In genomic region chr4:139871699-139872098, GRCm38 (mm10) we compare ENCODE assay signal across 16 mouse cellular contexts. TPM values are rescaled to one million over a fixed set of nuclear protein-coding genes. Genes with fewer than 3 reads are reported as not detected.
DNase-seq lines count a peak whose midpoint lies in the region; ATAC-seq lines count a peak whose summit lies in the region.
"Had no signal": no experiment of that assay in that cellular context is flagged by ENCODE, and none has a peak within 500 bp of the region (broad histone marks: within the 10 kb centered on the region; RNA-seq: fewer than 3 reads in every experiment).

No protein-coding gene starts in this region.

- H3K27me3 ChIP-seq in hindbrain, embryonic 12.5 days: peaks cover 10% of the 10 kb centered on the region
- H3K27me3 ChIP-seq in hindbrain, embryonic 14.5 days (ENCODE audit: control insufficient read depth, insufficient read depth, low read length): no peaks in the 10 kb centered on the region
- no peaks in the 10 kb centered on the region for H3K27me3 ChIP-seq in midbrain, embryonic 11.5 days (ENCODE audit: control insufficient read depth, insufficient read depth, low read length)
- no peaks in the 10 kb centered on the region; the same call in 1 of the 2 replicates for H3K27me3 ChIP-seq in midbrain, embryonic 16.5 days (ENCODE audit: control insufficient read depth, insufficient read depth, low read depth, low read length)
- H3K27me3 ChIP-seq in neural tube, embryonic 13.5 days: no peaks in the 10 kb centered on the region
- H3K27me3 ChIP-seq: liver, embryonic 13.5 days had no signal

- H3K27ac ChIP-seq in hindbrain, embryonic 12.5 days: no peak overlapping the region
- no peak overlapping the region for H3K27ac ChIP-seq in hindbrain, embryonic 14.5 days
- no peak overlapping the region for H3K27ac ChIP-seq in midbrain, embryonic 11.5 days (ENCODE audit: low read depth, low read length)
- no peak overlapping the region for H3K27ac ChIP-seq in midbrain, embryonic 16.5 days (ENCODE audit: low read length)
- H3K27ac ChIP-seq in neural tube, embryonic 13.5 days (replicated peaks): no peak overlapping the region
- H3K27ac ChIP-seq: liver, embryonic 13.5 days had no signal

- no peak overlapping the region for H3K4me3 ChIP-seq in hindbrain, embryonic 12.5 days
- H3K4me3 ChIP-seq in hindbrain, embryonic 14.5 days (replicated peaks; ENCODE audit: low read length): no peak overlapping the region
- no peak overlapping the region for H3K4me3 ChIP-seq in midbrain, embryonic 11.5 days (ENCODE audit: low read depth, low read length)
- no peak overlapping the region for H3K4me3 ChIP-seq in midbrain, embryonic 16.5 days (ENCODE audit: low read depth, low read length)
- no peak overlapping the region for H3K4me3 ChIP-seq in neural tube, embryonic 13.5 days
- H3K4me3 ChIP-seq: liver, embryonic 13.5 days had no signal

- no peak overlapping the region for H3K4me2 ChIP-seq in hindbrain, embryonic 12.5 days (replicated peaks)
- no peak overlapping the region for H3K4me2 ChIP-seq in hindbrain, embryonic 14.5 days (replicated peaks)
- H3K4me2 ChIP-seq in midbrain, embryonic 11.5 days: no peak overlapping the region
- H3K4me2 ChIP-seq in midbrain, embryonic 16.5 days (ENCODE audit: low read length): no peak overlapping the region
- no peak overlapping the region for H3K4me2 ChIP-seq in neural tube, embryonic 13.5 days
- H3K4me2 ChIP-seq: liver, embryonic 13.5 days had no signal

- H3K9me3 ChIP-seq in hindbrain, embryonic 12.5 days (replicated peaks): 0 out of 2 replicates have a peak, but pooled peaks cover 3% of the 10 kb centered on the region
- H3K9me3 ChIP-seq in hindbrain, embryonic 14.5 days (ENCODE audit: control insufficient read depth, low read length): no peaks in the 10 kb centered on the region
- no peaks in the 10 kb centered on the region for H3K9me3 ChIP-seq in midbrain, embryonic 11.5 days (ENCODE audit: control insufficient read depth, low read length)
- H3K9me3 ChIP-seq in midbrain, embryonic 16.5 days (replicated peaks; ENCODE audit: control insufficient read depth, low read length, poor library complexity, severe bottlenecking): no peaks in the 10 kb centered on the region
- H3K9me3 ChIP-seq in neural tube, embryonic 13.5 days: no peaks in the 10 kb centered on the region; the same call in 1 of the 2 replicates
- H3K9me3 ChIP-seq: liver, embryonic 13.5 days had no signal

- H3K9ac ChIP-seq in hindbrain, embryonic 12.5 days: no peak overlapping the region
- no peak overlapping the region for H3K9ac ChIP-seq in hindbrain, embryonic 14.5 days
- no peak overlapping the region for H3K9ac ChIP-seq in midbrain, embryonic 11.5 days (ENCODE audit: low read length)
- no peak overlapping the region for H3K9ac ChIP-seq in midbrain, embryonic 16.5 days (ENCODE audit: low read depth, low read length)
- no peak overlapping the region for H3K9ac ChIP-seq in neural tube, embryonic 13.5 days
- H3K9ac ChIP-seq: liver, embryonic 13.5 days had no signal

- H3K4me1 ChIP-seq in hindbrain, embryonic 12.5 days: no peaks in the 10 kb centered on the region
- no peaks in the 10 kb centered on the region for H3K4me1 ChIP-seq in hindbrain, embryonic 14.5 days (replicated peaks; ENCODE audit: control insufficient read depth, insufficient read depth, low read length)
- H3K4me1 ChIP-seq in midbrain, embryonic 11.5 days (ENCODE audit: control insufficient read depth, insufficient read depth, low read length): peaks cover 2% of the 10 kb centered on the region; the same call in 1 of the 2 replicates
- no peaks in the 10 kb centered on the region for H3K4me1 ChIP-seq in midbrain, embryonic 16.5 days (ENCODE audit: control insufficient read depth, insufficient read depth, low read length)
- H3K4me1 ChIP-seq in neural tube, embryonic 13.5 days (replicated peaks): no peaks in the 10 kb centered on the region
- H3K4me1 ChIP-seq: liver, embryonic 13.5 days had no signal

- no peaks in the 10 kb centered on the region for H3K36me3 ChIP-seq in hindbrain, embryonic 12.5 days
- H3K36me3 ChIP-seq in hindbrain, embryonic 14.5 days (replicated peaks; ENCODE audit: control insufficient read depth, insufficient read depth): no peaks in the 10 kb centered on the region
- no peaks in the 10 kb centered on the region for H3K36me3 ChIP-seq in midbrain, embryonic 11.5 days (ENCODE audit: control insufficient read depth, insufficient read depth, low read length)
- no peaks in the 10 kb centered on the region for H3K36me3 ChIP-seq in midbrain, embryonic 16.5 days (ENCODE audit: control insufficient read depth, insufficient read depth, low read length)
- H3K36me3 ChIP-seq in neural tube, embryonic 13.5 days: no peaks in the 10 kb centered on the region
- H3K36me3 ChIP-seq: liver, embryonic 13.5 days had no signal

- ATAC-seq in hindbrain, embryonic 12.5 days (ENCODE audit: low FRiP score): peak; percentile 56
- no peak for ATAC-seq in hindbrain, embryonic 14.5 days (ENCODE audit: low FRiP score)
- ATAC-seq in midbrain, embryonic 11.5 days (ENCODE audit: low FRiP score): 0 out of 2 replicates have a peak, but pooled peaks have one; percentile 64
- ATAC-seq in midbrain, embryonic 16.5 days: no peak
- ATAC-seq in neural tube, embryonic 13.5 days (ENCODE audit: low read depth): peak; percentile 44; the same call in 1 of the 2 replicates

- intact Hi-C loops in gastrocnemius, postnatal 14 days (cut with DNase I; ENCODE audit: low total_unique reads): loop anchor here (10.0 kb wide), 1 partner anchor 283 kb away; no protein-coding TSS in a partner anchor

- WGBS in hindbrain, embryonic 12.5 days: 28% methylated on average over 11 of the region's 12 CpGs
- WGBS in hindbrain, embryonic 14.5 days: 26% methylated on average over 12 of the region's 12 CpGs
- 23% methylated on average over 12 of the region's 12 CpGs for WGBS in midbrain, embryonic 11.5 days
- 22% methylated on average over 12 of the region's 12 CpGs for WGBS in midbrain, embryonic 16.5 days
- WGBS in neural tube, embryonic 13.5 days: 20% methylated on average over 12 of the region's 12 CpGs

- no peak for DNase-seq in hindbrain, embryonic 14.5 days (ENCODE audit: low spot score)
- no peak for DNase-seq in midbrain, embryonic 11.5 days (ENCODE audit: low spot score, missing footprints)
- peak; percentile 39 for DNase-seq in embryo, embryonic 11 days
- DNase-seq in gastrocnemius, postnatal 14 days: no peak
- DNase-seq: adrenal gland, postnatal 25 days; cerebellum, adult 11 months; liver, embryonic 13.5 days; thymus, postnatal 25 days had no signal

RNA-seq across cellular contexts. Expression of gene Pax7, which starts 38.4 kb away (rescaled TPM):
- polyA plus RNA-seq in hindbrain, embryonic 12.5 days (2016; fragmentation: Nextera tagmentation; extraction: Ambion mirVana): 1.1 and 1.6 TPM in 2 replicates
- 0.24 and 0.61 TPM in 2 replicates for polyA plus RNA-seq in hindbrain, embryonic 14.5 days (2014; fragmentation: Nextera tagmentation; extraction: Ambion mirVana)
- 3.1 and 3.4 TPM in 2 replicates for polyA plus RNA-seq in midbrain, embryonic 11.5 days (2014; fragmentation: Nextera tagmentation; extraction: Ambion mirVana)
- 2.3 and 4.4 TPM in 2 replicates for polyA plus RNA-seq in midbrain, embryonic 16.5 days (2015; fragmentation: Nextera tagmentation; extraction: Ambion mirVana)
- polyA plus RNA-seq in neural tube, embryonic 13.5 days (2015; fragmentation: Nextera tagmentation; extraction: Ambion mirVana): 0.50 and 0.70 TPM in 2 replicates
- 1 to 10 TPM; 3.2 to 5.2 TPM for total RNA-seq in gastrocnemius, postnatal 14 days (2021)
- total RNA-seq: adrenal gland, postnatal 25 days; heart, adult 8-10 months; heart, postnatal 25 days had no signal
- polyA plus RNA-seq: cortical plate, adult 2 months; forebrain, embryonic 16.5 days; kidney, embryonic 16.5 days; liver, embryonic 13.5 days had no signal

Comparison
In these comparisons a context has a peak if more than half of its experiments do, and no peak if none do; other contexts are left out.
1. ATAC-seq: peak in hindbrain, embryonic 12.5 days (single experiment), midbrain, embryonic 11.5 days (single experiment) and neural tube, embryonic 13.5 days (single experiment); none in hindbrain, embryonic 14.5 days (single experiment) and midbrain, embryonic 16.5 days (single experiment).